Mouse (Mus musculus): Measurements from ENCODE around the gene C1qb.

- TF ChIP-seq CTCF (IDR thresholded peaks at IDR 0.05; ENCODE audit: borderline replicate concordance, control insufficient read depth, extremely low read depth, insufficient read depth, low read length, poor library complexity) = no peak
- TF ChIP-seq POLR2A (IDR thresholded peaks at IDR 0.05; ENCODE audit: control insufficient read depth, extremely low read depth, insufficient read depth, low read length, poor library complexity) = no peak
These were observed 32.8 kb upstream of the C1qb start for GRCm38 (mm10) chr4:136918834-136919233.
